Mouse (Mus musculus) neural tube, embryonic 11.5 days (tissue): Measurements from ENCODE around the gene Cyp4f17. TPM values are rescaled to one million over a fixed set of nuclear protein-coding genes. Genes with fewer than 3 reads are reported as not detected.

ENCODE experiments used
- ATAC-seq: fragments of 200-750 bp; cut with Nextera tagmentation; 2 replicates; pipeline ENCODE4 v1.8.0; 2017; ENCODE audit warnings: moderate number of reproducible peaks, mild to moderate bottlenecking, moderate TSS enrichment, moderate library complexity; ENCODE audit not compliant: insufficient read depth, low FRiP score, low TSS enrichment
- DNase-seq: peaks from one replicate; pipeline ENCODE4 v3.0.0-alpha.2; 2015; ENCODE audit warnings: low spot score
- H3K27ac ChIP-seq: fragments of 300-500 bp; sonication (generic); 2 replicates; pipeline ENCODE4 v1.5.1; 2014; ENCODE audit warnings: low read depth, mild to moderate bottlenecking, low read length
- H3K27me3 ChIP-seq: fragments of 300-500 bp; sonication (generic); 2 replicates; pipeline ENCODE4 v1.6.1; 2014; ENCODE audit warnings: mild to moderate bottlenecking, low read length, mixed read lengths; ENCODE audit not compliant: control insufficient read depth, insufficient read depth
- H3K36me3 ChIP-seq: fragments of 300-500 bp; sonication (generic); 2 replicates; pipeline ENCODE4 v1.6.1; 2014; ENCODE audit warnings: mild to moderate bottlenecking, low read length, moderate library complexity, mixed read lengths; ENCODE audit not compliant: control insufficient read depth, insufficient read depth
- H3K4me1 ChIP-seq: fragments of 300-500 bp; sonication (generic); 2 replicates; pipeline ENCODE4 v1.6.1; 2014; ENCODE audit warnings: low read length, mixed read lengths; ENCODE audit not compliant: control insufficient read depth, insufficient read depth
- H3K4me2 ChIP-seq: fragments of 300-500 bp; sonication (generic); 2 replicates; pipeline ENCODE4 v1.6.1; 2014; ENCODE audit warnings: low read depth, mild to moderate bottlenecking, moderate library complexity
- H3K4me3 ChIP-seq: fragments of 300-500 bp; sonication (generic); 2 replicates; pipeline ENCODE4 v1.5.1; 2014; ENCODE audit warnings: low read depth, low read length
- H3K9ac ChIP-seq: fragments of 300-500 bp; sonication (generic); 2 replicates; pipeline ENCODE4 v1.6.1; 2014; ENCODE audit warnings: mild to moderate bottlenecking, low read length
- H3K9me3 ChIP-seq: fragments of 300-500 bp; sonication (generic); 2 replicates; pipeline ENCODE4 v1.6.1; 2016; ENCODE audit warnings: low read length; ENCODE audit not compliant: control insufficient read depth
- WGBS: fragments of 180-500 bp; shearing (Covaris S2); extraction: QIAGEN DNeasy Blood & Tissue Kit; methylation state at CpG from one replicate; pipeline ENCODE4 v1.1.7; 2014; 5-methylcytosine and 5-hydroxymethylcytosine counted together
- polyA plus RNA-seq: library from polyadenylated mRNA; unstranded; fragments of >200 nt; fragmentation: Nextera tagmentation; extraction: Ambion mirVana; gene quantifications from 2 replicates; pipeline ENCODE4 v1.2.1, GENCODE M21; 2014

The Cyp4f17 gene
- polyA plus RNA-seq, result 6.6 TPM in 2 replicates

DNA sequence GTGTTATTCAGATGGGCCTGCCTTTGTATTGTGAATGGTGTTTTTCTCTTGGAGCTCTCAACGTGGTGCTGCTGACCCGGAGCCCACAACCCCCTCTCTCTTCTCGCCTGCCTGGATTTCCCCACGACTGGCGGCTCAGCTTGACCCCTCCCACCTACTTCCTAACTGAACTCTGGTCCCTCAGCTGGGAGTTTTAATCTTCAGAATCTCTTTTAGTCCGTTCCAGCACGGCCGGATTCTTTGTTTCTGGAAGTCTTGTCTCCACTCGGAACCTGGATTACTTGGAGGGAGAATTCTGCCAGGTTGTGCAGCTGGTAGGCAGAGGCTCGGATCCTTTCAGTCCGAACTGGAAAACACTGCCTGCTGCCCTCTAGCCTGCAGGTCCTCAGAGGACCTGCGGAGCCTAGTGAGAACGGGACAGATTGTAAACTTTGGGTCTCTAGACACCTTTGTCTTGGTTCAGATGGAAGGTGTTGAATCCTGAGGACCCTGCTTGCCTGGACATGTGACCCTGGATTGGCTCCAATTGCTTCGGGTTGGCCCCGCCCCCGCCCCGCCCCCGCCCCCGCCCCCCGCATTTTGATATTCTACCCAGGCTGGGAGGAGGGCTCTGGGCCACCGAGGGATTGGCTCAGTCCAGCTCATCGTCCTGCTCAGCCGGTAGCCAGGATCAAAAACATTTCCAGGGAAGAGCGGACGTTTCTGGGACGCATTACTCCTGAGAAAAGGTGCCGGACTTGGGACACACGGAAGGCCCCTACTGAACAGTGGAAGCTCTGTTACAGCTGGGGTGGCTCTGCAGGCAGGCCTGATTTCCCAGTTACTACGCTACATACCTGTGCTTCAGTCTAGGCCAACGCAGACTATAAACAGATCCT lies at the start of gene Cyp4f17:
Cyp4f17 (plus strand) TSS at position 200 of the 878 bp plus-strand sequence.
- DNase-seq (peak; percentile 68), ATAC-seq (peak; percentile 94)
- Histone ChIP-seq H3K27ac (peak within 1 kb of the TSS; percentile 76), H3K4me1 (peaks cover 6% of the 10 kb centered on the region; the same call in 1 of the 2 replicates), H3K4me3 (peak within 1 kb of the TSS; percentile 45), H3K9ac (peak within 1 kb of the TSS; percentile 62), H3K36me3 (no peaks in the 10 kb centered on the region), H3K9me3 (no peaks in the 10 kb centered on the region), H3K27me3 (no peaks in the 10 kb centered on the region), H3K4me2 (peak within 1 kb of the TSS; percentile 88)
- WGBS, result 1% methylated on average over 30 of the region's 30 CpGs

DNA sequence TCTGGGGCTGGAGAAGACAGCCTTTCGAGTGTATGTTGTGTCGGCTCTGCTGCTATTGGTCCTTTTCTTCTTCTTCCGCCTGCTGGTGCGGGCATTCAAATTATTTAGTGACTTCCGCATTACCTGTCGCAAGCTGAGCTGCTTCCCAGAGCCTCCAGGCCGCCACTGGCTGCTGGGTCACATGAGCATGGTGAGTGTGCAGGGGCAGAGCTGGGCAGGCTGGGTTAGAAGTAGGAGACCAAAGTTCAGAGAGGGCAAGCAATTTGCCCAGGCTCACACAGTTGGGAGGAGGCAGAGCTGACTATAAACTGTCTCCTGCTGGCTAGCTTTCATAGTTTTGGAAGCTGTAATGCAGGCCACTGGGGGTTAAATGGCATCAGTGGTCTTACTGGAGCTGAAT lies 37.4 kb upstream of the Cyp4f17 start:
- no peak overlapping the region for H3K27ac ChIP-seq
- ATAC-seq (no peak), DNase-seq (no peak)
- no peak overlapping the region for H3K4me3 ChIP-seq
- H3K4me1 ChIP-seq, result no peaks in the 10 kb centered on the region
- H3K9ac ChIP-seq, result no peak overlapping the region
- H3K4me2 ChIP-seq, result no peak overlapping the region
- no peaks in the 10 kb centered on the region for H3K9me3 ChIP-seq
- H3K36me3 ChIP-seq, result no peaks in the 10 kb centered on the region
- no peaks in the 10 kb centered on the region for H3K27me3 ChIP-seq
- WGBS, result 54% methylated on average over 7 of the region's 7 CpGs

- Histone ChIP-seq H3K27ac (no peak overlapping the region), H3K4me1 (no peaks in the 10 kb centered on the region), H3K4me3 (no peak overlapping the region), H3K4me2 (no peak overlapping the region), H3K27me3 (no peaks in the 10 kb centered on the region), H3K9me3 (no peaks in the 10 kb centered on the region), H3K9ac (no peak overlapping the region), H3K36me3 (no peaks in the 10 kb centered on the region)
- ATAC-seq (no peak), DNase-seq (no peak)
- 84% methylated on average over 4 of the region's 4 CpGs for WGBS
These were observed 35.1 kb upstream of the Cyp4f17 start for GRCm38 (mm10) chr17:32470795-32471194.

DNA sequence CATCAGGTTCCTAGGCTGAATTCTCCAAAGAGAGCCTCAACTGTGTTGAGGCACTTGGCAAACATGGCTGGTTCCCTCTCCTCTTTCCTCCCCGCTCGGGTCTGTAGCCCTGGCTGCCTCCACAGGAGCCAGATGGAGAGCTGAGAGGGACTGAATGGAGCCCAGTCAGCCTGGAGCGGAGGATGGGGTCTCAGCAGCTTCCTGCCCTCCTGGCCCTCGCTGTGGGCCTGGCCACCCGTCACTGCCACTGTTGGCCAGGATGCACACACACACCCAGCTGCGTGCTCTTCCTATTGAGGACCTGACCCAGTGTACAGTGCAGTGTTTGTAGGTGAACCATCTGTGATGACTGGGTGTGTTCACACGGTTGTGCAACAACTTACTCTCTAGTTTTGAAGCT lies 33.7 kb upstream of the Cyp4f17 start:
- ATAC-seq, result no peak
- Histone ChIP-seq H3K4me3 (no peak overlapping the region), H3K9me3 (no peaks in the 10 kb centered on the region), H3K36me3 (no peaks in the 10 kb centered on the region), H3K4me2 (no peak overlapping the region), H3K4me1 (no peaks in the 10 kb centered on the region), H3K27ac (no peak overlapping the region), H3K9ac (no peak overlapping the region), H3K27me3 (no peaks in the 10 kb centered on the region)
- no peak for DNase-seq
- 68% methylated on average over 7 of the region's 7 CpGs for WGBS

DNA sequence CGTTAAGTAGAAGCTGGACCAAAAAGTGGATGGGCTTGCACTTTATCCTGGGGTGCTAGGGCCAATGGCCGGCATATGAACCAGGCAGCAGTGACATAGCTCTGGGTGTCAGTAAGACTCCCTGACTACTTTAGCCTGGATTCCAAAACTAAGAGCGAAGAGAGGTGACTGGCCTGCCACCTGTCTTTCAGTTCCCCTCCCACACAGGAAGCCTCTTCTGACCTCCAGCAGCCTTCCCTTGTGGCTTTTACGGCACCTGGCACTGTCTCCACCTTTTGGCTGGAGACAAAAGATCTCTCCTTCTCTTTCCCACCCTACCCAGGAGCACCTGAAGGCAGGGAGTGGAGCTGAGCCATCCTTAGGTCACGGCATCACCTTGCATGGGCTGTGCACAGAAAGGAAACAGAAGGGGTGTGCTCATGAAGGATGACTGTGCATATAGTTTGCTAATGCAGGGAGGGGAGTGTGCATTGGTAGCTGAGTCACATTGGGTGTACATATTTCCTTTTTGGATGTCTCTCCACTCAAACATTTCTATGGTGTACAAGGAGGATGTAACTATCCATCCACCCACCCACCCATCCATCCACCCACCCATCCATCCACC lies 30.8 kb upstream of the Cyp4f17 start:
- no peak overlapping the region for H3K9ac ChIP-seq
- WGBS, result 89% methylated on average over 5 of the region's 5 CpGs
- H3K9me3 ChIP-seq, result no peaks in the 10 kb centered on the region

GRCm38 (mm10) chr17:32477204-32477603 lies 28.6 kb upstream of the Cyp4f17 start:
- ATAC-seq (no peak), DNase-seq (no peak)
- Histone ChIP-seq H3K4me1 (no peaks in the 10 kb centered on the region), H3K27me3 (no peaks in the 10 kb centered on the region), H3K4me2 (no peak overlapping the region), H3K27ac (no peak overlapping the region), H3K9ac (no peak overlapping the region), H3K36me3 (no peaks in the 10 kb centered on the region), H3K9me3 (no peaks in the 10 kb centered on the region), H3K4me3 (no peak overlapping the region)
- 100% methylated on average over 1 of the region's 1 CpGs for WGBS

More for the DNA sequence above, 30.8 kb upstream of the Cyp4f17 start:
- H3K27me3 ChIP-seq, result no peaks in the 10 kb centered on the region
- no peak overlapping the region for H3K27ac ChIP-seq
- no peak overlapping the region for H3K4me2 ChIP-seq
- H3K36me3 ChIP-seq, result no peaks in the 10 kb centered on the region
- no peak overlapping the region for H3K4me3 ChIP-seq
- no peak for DNase-seq
- no peak for ATAC-seq
- no peaks in the 10 kb centered on the region for H3K4me1 ChIP-seq

DNA sequence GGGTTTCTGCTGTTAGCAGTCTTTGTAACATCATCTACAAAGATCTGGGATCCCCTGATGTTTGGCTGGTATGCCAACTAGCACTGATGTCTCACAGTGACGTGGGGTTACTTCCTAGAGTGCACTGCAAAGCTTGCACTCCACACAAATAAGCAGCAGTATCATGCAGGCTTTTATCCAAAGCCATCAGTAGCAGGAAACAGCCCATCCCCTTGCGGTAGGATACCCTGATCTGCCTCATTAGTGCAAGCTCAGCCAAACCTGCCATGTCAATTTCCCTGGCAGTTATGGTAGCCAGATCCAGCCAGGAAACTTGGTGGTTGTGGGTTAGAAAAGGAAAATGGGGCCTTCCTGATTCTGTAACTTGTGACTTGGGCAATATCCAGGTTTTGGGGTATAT lies 27.1 kb upstream of the Cyp4f17 start:
- Histone ChIP-seq H3K9ac (no peak overlapping the region), H3K27ac (no peak overlapping the region), H3K4me2 (no peak overlapping the region), H3K36me3 (no peaks in the 10 kb centered on the region), H3K27me3 (no peaks in the 10 kb centered on the region), H3K9me3 (no peaks in the 10 kb centered on the region), H3K4me1 (no peaks in the 10 kb centered on the region), H3K4me3 (no peak overlapping the region)
- no peak for DNase-seq
- ATAC-seq, result no peak
- whole genome bisulfite sequencing, result 65% methylated on average over 2 of the region's 2 CpGs

GRCm38 (mm10) chr17:32479554-32480506 lies 26.0 kb upstream of the Cyp4f17 start:
- Histone ChIP-seq H3K9ac (no peak overlapping the region), H3K9me3 (no peaks in the 10 kb centered on the region), H3K4me1 (no peaks in the 10 kb centered on the region), H3K36me3 (no peaks in the 10 kb centered on the region), H3K4me2 (no peak overlapping the region), H3K27ac (no peak overlapping the region), H3K27me3 (no peaks in the 10 kb centered on the region), H3K4me3 (no peak overlapping the region)
- DNase-seq (peak; percentile 24), ATAC-seq (no peak)
- 19% methylated on average over 7 of the region's 8 CpGs for WGBS
